ENCODE assay signal across 28 mouse cellular contexts in genomic region chr19:7711148-7711547, GRCm38 (mm10). TPM values are rescaled to one million over a fixed set of nuclear protein-coding genes. Genes with fewer than 3 reads are reported as not detected.
DNase-seq lines count a peak whose midpoint lies in the region; ATAC-seq lines count a peak whose summit lies in the region.
"Had no signal": no experiment of that assay in that cellular context is flagged by ENCODE, and none has a peak within 500 bp of the region (broad histone marks: within the 10 kb centered on the region; RNA-seq: fewer than 3 reads in every experiment).

Gene Slc22a19 (minus strand): TSS chr19:7711310.

- peak; percentile 26 for DNase-seq in kidney, adult 11 months
- DNase-seq in kidney, adult 18-20 months = no peak
- peak; percentile 39 to 59 for DNase-seq in kidney, adult 8-10 months
- no peak for DNase-seq in kidney, postnatal 4 days
- DNase-seq in left cerebral cortex, adult 18-20 months (ENCODE audit: low spot score in 2 of 2) = no peak
- DNase-seq: adrenal gland, adult 8-10 months; adrenal gland, postnatal 14 days; adrenal gland, postnatal 36 days; B cell, adult 2 months; cerebellum, adult 11-12 months; cerebellum, adult 2 months; cerebellum, adult 9-10 months; cerebellum, postnatal 10 days; cerebellum, postnatal 25 days had no signal

- no peaks in the 10 kb centered on the region for H3K9me3 ChIP-seq in kidney, embryonic 15.5 days (replicated peaks)
- no peaks in the 10 kb centered on the region for H3K9me3 ChIP-seq in kidney, embryonic 16.5 days (ENCODE audit: low read length)
- H3K9me3 ChIP-seq: embryonic facial prominence, embryonic 10.5 days; embryonic facial prominence, embryonic 12.5 days; forebrain, embryonic 13.5 days; G1E had no signal

- H3K4me1 ChIP-seq in kidney, embryonic 15.5 days = no peaks in the 10 kb centered on the region
- H3K4me1 ChIP-seq in kidney, embryonic 16.5 days (ENCODE audit: insufficient read depth, low read length) = no peaks in the 10 kb centered on the region
- H3K4me1 ChIP-seq: embryonic facial prominence, embryonic 10.5 days; embryonic facial prominence, embryonic 12.5 days; forebrain, embryonic 13.5 days had no signal

- no peaks in the 10 kb centered on the region for H3K36me3 ChIP-seq in kidney, embryonic 15.5 days
- H3K36me3 ChIP-seq in kidney, embryonic 16.5 days (ENCODE audit: insufficient read depth, low read length) = no peaks in the 10 kb centered on the region
- H3K36me3 ChIP-seq: embryonic facial prominence, embryonic 10.5 days; embryonic facial prominence, embryonic 12.5 days; G1E had no signal

- H3K9ac ChIP-seq in kidney, embryonic 15.5 days = no peak within 1 kb of the TSS
- no peak within 1 kb of the TSS for H3K9ac ChIP-seq in kidney, embryonic 16.5 days (replicated peaks; ENCODE audit: low read length)
- H3K9ac ChIP-seq: embryonic facial prominence, embryonic 12.5 days; forebrain, embryonic 13.5 days had no signal

- no peak within 1 kb of the TSS for H3K4me2 ChIP-seq in kidney, embryonic 15.5 days
- H3K4me2 ChIP-seq in kidney, embryonic 16.5 days (replicated peaks; ENCODE audit: low read depth, low read length) = no peak within 1 kb of the TSS
- H3K4me2 ChIP-seq: embryonic facial prominence, embryonic 12.5 days; forebrain, embryonic 13.5 days had no signal

- no peak within 1 kb of the TSS for H3K4me3 ChIP-seq in kidney, embryonic 15.5 days (replicated peaks)
- H3K4me3 ChIP-seq in kidney, embryonic 16.5 days (ENCODE audit: low read length) = no peak within 1 kb of the TSS
- H3K4me3 ChIP-seq: embryonic facial prominence, embryonic 10.5 days; embryonic facial prominence, embryonic 12.5 days; forebrain, embryonic 13.5 days had no signal

- ATAC-seq in kidney, embryonic 15.5 days (replicated peaks; ENCODE audit: low FRiP score) = no peak
- no peak for ATAC-seq in kidney, embryonic 16.5 days (ENCODE audit: low FRiP score, low TSS enrichment)
- ATAC-seq: activated CD4-positive, CD25-positive, alpha-beta regulatory T cell, adult 4 months; CD4-positive, CD25-positive, alpha-beta regulatory T cell, adult 4 months; forebrain, embryonic 13.5 days; Patski had no signal

- H3K27me3 ChIP-seq in kidney, embryonic 15.5 days = no peaks in the 10 kb centered on the region
- H3K27me3 ChIP-seq in kidney, embryonic 16.5 days (ENCODE audit: insufficient read depth, low read length) = no peaks in the 10 kb centered on the region
- H3K27me3 ChIP-seq: CH12.LX; embryonic facial prominence, embryonic 12.5 days; forebrain, embryonic 13.5 days had no signal

- no peak within 1 kb of the TSS for H3K27ac ChIP-seq in kidney, embryonic 15.5 days
- no peak within 1 kb of the TSS for H3K27ac ChIP-seq in kidney, embryonic 16.5 days (ENCODE audit: low read length)
- H3K27ac ChIP-seq: embryonic facial prominence, embryonic 10.5 days; embryonic facial prominence, embryonic 12.5 days; forebrain, embryonic 13.5 days had no signal

RNA-seq across cellular contexts. Expression of gene Slc22a19, which starts in this region (rescaled TPM):
- 6.9 and 7.6 TPM in 2 replicates for polyA plus RNA-seq in kidney, embryonic 15.5 days (2015; fragmentation: Nextera tagmentation; extraction: Ambion mirVana)
- polyA plus RNA-seq in kidney, embryonic 16.5 days (2015; fragmentation: Nextera tagmentation; extraction: Ambion mirVana) = 14.9 and 19.4 TPM in 2 replicates
- not detected for total RNA-seq in left cerebral cortex, adult 18-20 months (2021)
- total RNA-seq: adrenal gland, adult 18-20 months; adrenal gland, adult 8-10 months; adrenal gland, postnatal 14 days; adrenal gland, postnatal 36 days; CH12.LX had no signal
- polyA plus RNA-seq: activated CD4-positive, CD25-positive, alpha-beta regulatory T cell, adult 4 months; CD4-positive, CD25-positive, alpha-beta regulatory T cell, adult 4 months; cerebellum, adult 2 months; cortical plate, adult 2 months; embryonic facial prominence, embryonic 10.5 days; embryonic facial prominence, embryonic 12.5 days; embryonic facial prominence, embryonic 14.5 days; forebrain, embryonic 11.5 days; forebrain, embryonic 13.5 days; G1E; Patski had no signal

Comparison
In these comparisons a context has a peak if more than half of its experiments do, and no peak if none do; other contexts are left out.
1. DNase-seq: peak in kidney, adult 11 months (single experiment) and kidney, adult 8-10 months (2 of 2); none in kidney, adult 18-20 months (single experiment), kidney, postnatal 4 days (0 of 2) and left cerebral cortex, adult 18-20 months (0 of 2).